Mouse (Mus musculus): ENCODE data around the gene Gm128. TPM values are rescaled to one million over a fixed set of nuclear protein-coding genes. Genes with fewer than 3 reads are reported as not detected.

Gm128 gene
- total RNA-seq (2022): under 1 TPM; 0.24 to 0.67 (median 0.41) TPM

DNA sequence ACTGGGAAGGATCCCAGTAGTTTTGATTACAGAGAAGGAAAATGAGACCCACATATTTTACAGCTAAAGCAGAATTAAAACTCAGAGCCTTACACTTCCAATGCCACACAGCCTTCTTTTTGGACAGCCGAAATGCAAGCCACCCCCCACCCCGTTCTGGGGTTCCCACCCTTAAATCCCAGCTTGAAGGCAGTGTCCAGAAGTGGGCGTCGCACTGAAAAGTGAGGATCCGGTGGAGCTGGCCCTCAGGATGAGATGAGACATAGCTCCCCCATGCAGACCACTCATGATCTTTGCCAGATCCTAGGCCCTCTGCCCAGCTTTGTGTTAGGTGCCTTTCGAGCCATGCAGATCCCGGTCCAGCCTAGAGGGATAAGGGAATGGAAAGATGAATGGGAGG is at the start of gene Gm128:
Gene Gm128 (minus strand): TSS at position 101 of the 400 bp plus-strand sequence.
- no peak for DNase-seq (ENCODE audit: low spot score in 2 of 2)

DNA sequence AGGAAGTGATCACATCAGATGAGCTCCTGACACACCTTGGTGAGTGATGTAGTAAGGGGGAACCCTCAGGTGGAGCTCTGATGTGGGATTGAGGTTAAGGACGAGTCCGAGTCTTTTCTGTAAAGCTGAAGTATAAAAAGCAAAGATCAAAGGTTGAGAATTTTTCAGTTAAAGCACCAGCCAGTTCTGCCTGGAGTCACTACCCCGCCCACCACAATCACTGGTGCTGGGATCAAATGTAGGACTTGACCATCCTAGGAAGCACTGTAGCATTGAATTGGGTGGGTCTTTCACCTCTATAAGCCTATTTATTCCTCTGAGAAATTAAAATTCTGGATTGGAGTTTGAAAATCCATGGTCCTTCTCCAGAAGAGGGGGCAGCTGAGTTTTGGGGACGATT is 49.6 kb upstream of the Gm128 start:
- DNase-seq (ENCODE audit: low spot score in 2 of 2): no peak

DNA sequence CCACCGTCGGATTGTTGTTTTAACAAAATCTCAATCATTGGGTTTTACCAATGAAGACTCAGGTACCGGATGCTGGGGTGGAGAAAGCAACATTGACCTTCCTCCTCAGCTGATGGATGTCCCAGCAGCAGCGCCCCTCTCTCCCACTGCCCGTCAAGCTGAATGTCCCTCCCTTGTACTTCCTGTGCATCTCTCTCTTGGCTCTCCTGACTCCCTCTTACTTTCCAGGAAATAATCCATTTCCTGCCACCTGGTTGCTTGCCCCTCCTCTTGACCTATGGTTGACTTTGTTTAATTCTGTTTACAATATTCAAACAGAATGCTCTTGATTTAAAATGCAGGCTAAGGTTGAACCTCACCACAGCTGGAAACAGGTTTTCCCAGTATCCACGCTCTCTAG is 48.8 kb upstream of the Gm128 start:
- DNase-seq (ENCODE audit: low spot score in 2 of 2): no peak

DNA sequence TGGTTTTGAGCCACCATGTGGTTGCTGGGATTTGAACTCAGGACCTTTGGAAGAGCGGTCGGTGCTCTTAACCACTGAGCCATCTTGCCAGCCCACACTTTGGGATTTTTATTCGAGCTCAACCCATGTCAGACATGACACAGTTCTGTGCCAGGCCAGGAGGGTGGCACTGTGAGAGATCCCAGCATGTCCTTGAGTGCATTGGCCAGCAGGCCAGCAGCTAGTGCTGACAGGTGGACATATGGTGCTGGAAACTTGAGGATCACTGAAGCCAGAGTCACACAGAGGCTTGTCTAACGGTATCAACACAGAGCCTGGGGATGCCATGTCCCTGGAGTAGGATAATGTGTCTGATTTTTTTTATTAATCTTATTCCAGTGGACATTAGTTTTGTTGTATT is 48.0 kb upstream of the Gm128 start:
- no peak for DNase-seq (ENCODE audit: low spot score in 2 of 2)

DNA sequence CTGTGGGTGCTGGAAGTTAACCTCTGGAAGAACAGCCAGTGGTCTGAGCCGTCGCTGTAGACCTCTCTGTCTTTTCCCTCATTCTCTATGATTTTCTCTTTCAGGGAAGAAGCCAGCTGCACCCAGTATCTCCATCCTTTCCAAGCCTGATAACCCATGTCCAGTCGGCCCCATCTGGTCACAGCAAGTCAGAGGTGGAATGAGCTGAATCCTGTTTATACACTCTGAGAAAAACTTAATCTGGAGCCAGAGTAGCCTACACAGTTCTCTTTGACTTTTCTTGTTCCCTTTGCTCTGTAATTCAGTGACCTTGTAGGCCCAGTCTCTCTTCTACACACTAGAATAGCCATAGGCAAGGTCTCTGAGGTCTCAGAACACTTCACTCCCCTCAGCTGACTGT is 46.1 kb upstream of the Gm128 start:
- DNase-seq (ENCODE audit: low spot score in 2 of 2): no peak

DNA sequence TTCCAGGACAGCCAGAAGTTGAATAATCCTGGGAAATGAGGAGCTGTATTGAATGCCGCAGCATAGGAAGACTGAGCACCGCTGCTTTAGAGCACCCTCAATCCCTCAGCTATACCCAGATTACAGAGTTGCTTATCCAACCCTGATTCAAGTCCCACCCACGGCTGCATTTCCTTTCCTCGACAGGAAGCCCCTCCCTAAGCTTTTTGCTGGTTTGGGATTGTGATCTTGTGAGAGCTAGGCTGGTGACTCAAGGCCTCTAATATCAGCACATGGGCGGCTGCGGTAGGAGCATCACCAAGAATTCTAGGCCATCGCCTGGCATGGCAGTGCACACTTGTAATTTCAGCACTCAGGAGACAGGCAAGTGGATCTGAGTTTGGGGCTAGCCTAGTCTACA is 45.1 kb upstream of the Gm128 start:
- no peak for DNase-seq (ENCODE audit: low spot score in 2 of 2)

DNA sequence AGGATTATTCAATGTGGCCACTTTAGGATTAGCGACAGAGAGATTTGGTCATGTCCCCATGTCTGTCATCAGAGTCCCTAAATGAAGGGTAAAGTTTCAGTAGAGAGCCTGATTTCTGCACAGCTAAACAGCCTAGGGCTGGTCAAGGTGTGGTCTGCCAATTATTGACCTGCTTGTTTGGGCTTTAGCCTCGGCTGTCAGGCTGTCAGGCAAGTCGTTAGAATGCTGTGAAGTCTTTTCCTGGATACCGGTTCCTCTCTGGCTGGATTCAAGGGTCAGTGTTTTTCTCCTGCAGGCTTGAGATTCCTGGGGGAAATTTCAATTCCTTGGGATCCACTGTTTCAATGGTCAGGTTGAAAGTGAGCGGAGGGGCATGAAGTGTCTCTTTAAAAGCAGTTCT is 44.6 kb upstream of the Gm128 start:
- no peak for DNase-seq (ENCODE audit: low spot score in 2 of 2)

DNA sequence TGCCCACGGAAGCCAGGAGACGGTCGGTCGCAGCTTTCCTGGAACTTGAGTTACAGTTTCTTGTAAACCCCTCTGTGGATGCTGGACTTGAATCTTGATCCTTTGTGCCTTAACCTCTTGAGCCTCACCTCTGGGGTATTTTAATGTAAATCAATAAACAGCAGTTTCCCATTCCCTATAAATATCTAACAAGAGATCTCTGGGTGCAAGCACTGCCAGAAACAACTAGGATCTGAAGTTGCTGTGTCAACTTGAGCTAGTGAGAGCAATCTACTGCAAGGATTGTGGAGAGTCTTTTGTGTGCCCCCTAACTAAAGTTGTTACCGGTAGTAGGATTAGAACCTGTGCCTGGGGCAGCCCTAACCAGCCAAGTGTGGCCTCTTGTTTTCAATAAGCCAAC is 44.0 kb upstream of the Gm128 start:
- DNase-seq (ENCODE audit: low spot score in 2 of 2): no peak

DNA sequence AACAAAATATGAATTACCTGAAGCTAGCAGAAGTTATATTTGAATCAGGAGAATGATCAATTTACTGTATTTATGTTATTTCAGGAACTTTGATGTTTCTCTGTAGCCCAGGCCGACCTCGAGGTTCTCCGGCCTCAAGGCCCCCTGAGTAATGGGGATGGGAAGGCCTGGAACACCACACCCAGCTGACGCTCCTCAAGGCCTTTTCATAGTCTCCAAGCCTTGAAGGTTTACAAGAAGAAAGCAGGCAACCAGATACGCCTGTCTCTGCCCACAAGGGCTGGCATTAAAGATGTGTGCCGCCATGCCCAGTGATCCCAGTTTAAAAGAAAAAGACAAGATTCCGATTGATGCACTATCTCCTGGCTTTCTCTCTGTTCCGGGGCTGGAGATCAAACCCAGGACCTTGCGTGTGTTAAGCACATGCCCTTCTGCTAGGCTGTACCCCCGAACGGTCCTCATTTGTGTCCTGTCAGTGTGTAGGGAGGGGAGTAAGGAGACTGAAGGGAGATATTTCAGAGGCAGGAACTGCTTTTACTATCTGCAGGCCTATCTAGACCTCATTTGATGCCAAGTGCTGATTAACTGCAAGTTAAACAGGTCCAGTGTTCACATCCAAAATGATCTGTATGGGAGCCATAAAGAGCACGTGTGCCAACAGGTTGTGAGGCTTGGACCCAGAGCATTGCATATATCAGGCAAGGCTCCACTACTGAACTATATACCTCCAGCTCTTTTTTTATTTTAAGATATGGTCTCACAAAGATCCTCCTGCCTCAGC is 43.3 kb upstream of the Gm128 start:
- DNase-seq (ENCODE audit: low spot score in 2 of 2): no peak

DNA sequence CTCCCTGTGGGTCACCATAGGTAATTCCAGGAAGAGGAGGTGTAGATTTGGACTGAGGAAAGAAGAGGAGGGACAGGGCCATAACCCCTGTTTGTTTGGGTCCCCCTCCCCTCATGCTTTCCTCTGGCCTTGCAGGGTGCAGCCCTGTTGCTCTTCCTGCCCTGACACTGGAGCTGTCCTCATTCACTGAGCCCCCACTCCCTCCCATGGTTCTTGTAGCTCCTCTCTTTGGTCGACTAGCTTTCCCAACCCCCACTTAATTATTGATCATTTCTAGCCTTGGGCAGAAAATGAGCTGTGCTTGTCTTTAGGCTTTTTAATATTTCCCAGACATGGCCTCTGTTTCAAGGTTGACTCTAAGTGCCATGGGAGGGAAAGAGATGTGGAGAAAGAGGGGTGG is 42.7 kb upstream of the Gm128 start:
- no peak for DNase-seq (ENCODE audit: low spot score in 2 of 2)

DNA sequence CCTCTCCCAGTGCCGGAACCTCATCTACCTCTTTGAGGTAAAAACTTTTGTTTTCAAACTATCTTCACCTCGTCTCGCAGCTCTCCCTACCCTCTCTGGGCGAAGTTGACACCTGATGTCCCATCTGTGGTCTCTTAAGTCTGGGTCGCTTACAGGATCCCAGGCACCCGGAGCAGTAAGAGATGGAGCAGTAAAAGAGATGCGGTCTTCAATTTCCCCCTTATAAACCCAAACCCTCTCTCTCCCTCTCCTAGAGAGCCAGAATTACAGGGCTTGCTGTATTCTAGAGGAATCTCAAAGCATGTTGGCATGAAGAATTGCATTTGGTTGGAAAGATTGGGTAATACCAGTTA is 42.2 kb upstream of the Gm128 start:
- DNase-seq (ENCODE audit: low spot score in 2 of 2): no peak

DNA sequence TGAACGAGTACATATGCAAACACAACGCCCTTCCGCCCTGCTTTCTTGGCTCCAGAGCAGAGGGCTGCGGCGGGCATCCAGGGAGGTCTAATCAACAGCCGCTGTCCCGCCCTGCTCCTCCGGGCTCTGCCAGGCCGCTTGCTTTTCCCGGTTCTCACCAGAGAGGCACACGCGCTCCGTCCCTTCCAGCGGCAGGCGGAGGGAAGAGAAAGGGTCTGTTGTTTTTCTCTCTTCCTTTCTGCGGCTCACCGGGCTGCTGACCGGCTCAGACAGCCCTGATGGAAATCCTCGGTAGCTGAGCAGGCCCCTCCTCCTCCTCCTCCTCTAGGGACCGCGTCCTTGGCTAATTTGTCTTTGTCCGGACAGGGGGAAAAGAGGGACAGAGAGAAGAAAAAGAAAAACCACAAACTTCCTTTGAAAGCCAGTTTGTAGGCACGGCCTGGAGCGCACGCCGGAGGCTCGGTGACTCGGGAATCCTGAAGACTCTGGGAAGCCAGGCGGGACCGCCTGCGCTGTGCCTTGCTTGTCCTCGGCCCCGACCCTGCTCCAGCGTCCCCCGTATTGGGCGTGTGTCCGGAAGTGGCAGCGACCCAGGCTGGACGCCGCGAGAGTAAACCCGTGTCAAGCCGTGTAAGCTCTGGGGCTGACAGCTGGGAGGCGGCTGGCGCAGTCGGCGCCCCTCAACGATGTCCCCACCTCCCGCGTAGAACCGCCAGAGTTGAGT is 41.6 kb upstream of the Gm128 start:
- peak; percentile 62 to 63 for DNase-seq (ENCODE audit: low spot score in 2 of 2)

DNA sequence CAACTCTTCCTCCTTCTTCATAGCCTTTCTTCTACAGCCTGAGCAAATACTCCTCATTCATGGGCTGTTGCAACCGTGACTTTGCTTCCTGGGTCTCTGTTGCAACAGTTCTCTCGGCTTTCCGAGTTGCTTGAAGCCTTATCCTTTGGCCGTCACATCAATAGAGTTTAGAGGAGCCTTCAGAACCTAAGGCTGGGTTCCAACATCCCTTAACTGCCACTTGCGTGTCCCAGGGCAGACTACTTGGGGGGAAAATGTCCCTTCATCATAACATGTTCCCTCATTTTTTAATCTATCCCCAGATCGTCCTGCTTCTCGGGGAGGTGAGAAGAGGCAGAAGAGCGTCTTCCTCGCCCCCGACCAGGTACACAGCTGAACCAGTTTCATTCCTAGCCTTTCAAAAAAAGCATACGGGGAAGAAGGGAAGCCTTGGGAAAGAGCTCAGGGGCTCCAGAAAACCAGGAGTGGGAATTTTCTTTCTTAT is 41.0 kb upstream of the Gm128 start:
- DNase-seq (ENCODE audit: low spot score in 2 of 2): no peak

DNA sequence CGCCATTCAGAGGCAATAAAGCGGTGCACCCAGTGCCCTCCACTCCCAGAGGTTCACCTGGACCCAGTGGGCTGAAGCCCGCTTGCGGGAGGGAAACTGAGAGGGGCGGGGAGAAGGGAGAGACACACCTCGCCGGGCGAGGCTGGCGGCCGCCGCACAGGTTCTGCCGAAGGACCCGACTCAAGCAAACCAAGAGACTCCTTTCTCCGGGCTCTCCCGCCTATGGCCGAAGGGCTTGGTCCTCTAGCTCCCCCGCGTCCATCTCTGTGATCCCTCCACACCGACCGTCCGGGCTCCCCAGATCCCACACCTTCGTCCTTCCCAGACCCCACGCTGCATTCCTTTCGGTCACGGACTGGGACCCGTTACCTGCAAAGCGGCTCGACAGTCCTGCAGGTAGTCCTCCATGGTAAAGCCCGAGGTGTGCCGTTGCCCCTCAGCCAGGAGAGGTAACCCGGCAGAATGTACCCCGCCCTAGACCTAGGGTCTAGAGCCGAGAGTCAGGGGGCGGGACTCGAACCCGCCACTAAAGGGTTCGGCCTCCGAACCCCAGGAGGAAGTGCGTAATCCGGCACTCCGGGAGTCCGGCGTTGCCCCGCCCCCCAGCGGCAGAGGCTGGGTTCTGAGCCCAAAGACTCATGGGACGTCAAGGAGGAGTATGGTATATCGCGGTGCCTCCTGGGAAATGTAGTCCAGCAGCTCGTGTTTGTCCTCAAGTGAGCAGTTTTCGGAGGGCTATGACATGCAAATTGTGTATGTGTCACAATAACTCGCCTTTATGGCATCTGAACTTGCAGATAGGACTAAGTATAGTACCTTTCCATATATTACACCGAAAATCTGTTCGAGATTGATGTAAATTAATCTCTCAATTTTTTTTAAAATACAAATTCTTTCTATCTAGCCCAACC is 40.1 kb upstream of the Gm128 start, which contains the start of the genes Mindy1 and Prune1:
Gene Mindy1 (plus strand): TSS at position 130 of the 911 bp plus-strand sequence.
Gene Prune1 (minus strand): TSS at position 861 of the 911 bp plus-strand sequence.
- DNase-seq (ENCODE audit: low spot score in 2 of 2): peak; percentile 98

DNA sequence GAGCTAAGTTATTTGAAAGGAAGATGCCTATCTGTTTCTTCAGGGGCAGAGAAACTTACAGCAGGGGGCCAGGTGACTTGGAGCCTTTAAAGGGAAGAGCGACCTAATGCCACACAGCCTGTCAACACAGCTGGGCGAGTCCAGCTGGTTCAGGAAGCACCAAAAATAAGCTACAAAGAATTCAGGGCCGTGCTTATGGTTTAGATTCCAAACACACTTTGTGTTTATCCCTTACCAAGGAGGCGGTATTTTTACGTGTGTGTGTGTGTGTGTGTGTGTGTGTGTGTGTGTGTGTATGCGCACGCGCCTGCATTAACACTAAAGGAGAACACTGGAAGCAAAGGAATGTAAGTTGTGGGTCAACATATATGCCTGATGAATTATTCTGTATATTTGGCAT is 39.3 kb upstream of the Gm128 start:
- DNase-seq (ENCODE audit: low spot score in 2 of 2): no peak

DNA sequence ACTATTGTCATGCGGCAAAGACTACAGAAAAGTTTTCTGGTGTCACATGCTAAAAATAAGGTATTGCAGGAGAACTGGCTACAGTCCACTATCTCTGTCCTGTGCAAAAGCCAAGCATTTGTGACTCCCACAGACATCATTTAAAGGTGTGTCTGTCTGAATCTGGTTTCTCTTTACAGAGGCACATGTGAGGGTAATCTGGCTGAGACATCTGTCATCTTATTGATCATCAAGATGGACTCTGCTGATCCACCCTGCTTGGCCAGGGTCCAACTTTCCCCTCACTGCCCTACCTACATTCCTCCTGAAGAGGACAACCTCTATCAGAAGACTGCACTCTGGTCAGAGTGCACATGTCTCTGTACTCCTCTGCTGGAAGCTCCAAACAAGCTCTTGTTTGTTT is 35.8 kb upstream of the Gm128 start:
- no peak for DNase-seq (ENCODE audit: low spot score in 2 of 2)

DNA sequence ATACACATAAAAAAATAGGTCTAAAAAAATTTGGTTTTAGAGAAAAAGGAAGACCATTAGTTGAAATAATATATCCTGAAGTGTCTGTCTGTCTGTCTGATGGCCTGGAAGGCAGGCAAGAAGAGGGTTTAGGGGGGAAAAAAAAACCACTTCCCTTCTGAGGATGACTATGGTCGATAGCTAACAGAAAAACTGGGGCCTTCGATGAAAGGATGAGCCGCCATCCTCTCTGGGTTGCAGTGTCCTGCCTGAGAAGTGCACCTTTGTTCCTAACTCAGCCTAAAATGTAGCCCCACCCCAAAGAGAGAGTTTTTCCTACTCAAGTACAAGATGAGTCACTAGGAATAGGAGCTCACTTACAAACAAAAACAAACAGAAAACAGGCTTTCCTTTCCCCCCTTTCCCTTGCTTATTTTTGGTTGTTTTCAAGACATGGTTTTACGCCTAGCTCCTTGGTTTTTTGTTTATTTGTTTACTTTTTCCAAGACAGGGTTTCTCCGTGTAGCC is 35.1 kb upstream of the Gm128 start:
- no peak for DNase-seq (ENCODE audit: low spot score in 2 of 2)

DNA sequence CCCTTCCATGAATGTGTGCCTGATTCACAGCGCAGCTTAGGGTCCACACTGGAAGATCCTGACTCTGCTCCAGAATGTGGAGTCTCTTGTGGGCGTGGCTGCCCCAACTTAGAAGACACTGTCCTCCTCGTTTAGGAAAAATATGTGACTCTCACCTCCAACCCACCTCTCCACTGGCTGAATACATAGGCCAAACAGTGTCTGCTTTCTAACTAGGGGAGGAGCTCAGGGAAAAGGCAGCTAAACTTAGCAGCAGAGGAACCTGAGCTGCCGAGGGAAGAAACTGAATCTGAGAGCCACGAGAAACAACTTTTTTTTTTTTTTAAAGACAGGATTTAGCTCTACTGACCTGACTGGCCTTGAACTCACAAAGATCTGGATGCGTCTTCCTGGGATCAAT is 33.8 kb upstream of the Gm128 start:
- no peak for DNase-seq (ENCODE audit: low spot score in 2 of 2)

DNA sequence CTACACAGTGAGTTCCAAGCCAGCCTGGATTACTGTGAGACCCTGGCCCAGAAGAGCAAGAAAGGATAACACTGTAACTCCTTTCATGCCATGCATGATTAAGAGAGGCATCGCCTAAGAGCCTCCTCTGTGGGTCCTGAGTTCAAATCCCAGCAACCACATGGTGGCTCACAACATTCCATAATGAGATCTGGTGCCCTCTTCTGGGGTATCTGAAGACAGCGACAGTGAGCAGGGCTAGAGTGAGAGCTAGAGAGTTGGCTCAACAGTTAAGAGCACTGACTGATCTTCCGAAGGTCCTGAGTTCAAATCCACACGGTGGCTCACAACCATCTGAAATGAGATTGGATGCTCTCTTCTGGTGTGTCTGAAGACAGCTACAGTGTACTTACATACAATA is 33.1 kb upstream of the Gm128 start:
- no peak for DNase-seq (ENCODE audit: low spot score in 2 of 2)

DNA sequence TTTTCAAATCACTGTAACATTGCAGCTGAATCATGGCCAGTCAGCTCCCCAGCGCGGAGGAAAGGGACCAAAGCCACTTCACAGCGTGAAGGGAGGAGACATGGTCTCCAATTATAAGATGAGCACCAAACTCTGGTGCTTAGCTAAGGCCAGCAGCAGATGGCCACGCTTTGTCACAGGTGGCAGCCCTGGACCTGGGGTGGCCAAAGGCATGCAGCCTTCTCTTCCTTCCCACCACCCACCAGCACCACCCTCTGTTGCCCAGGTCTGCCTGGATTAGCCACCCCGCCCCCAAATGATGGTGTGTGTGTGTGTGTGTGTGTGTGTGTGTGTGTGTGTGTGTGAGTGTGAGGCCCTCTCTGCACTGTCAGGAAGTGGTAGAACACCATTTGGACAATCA is 32.1 kb upstream of the Gm128 start:
- DNase-seq (ENCODE audit: low spot score in 2 of 2): no peak

DNA sequence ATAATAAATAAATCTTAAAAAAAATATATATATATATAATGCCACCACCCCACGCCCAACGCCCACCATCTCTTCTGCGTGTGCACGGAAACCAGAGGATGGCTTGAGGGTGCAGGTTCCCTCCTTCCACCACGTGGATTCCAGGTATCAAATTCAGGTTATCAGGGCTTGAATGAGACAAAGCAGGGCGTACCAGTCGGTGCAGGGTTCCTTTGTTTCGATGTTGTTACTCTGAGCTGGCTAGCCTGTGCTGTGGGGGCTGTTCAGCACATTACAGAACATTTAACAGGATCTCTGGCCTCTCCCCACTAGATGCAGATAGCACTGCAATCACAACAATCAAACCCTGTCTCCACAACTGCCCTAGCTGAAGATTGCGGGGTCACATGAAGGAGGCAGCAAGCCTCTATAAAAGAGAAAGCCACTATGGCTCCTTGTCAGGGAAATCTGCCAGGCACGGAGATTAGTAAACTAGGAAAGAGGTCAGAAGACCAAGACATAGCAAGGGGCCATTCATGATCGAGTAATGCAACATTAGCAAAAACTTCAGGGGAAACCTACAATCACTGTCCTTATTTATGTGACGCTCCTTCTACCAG is 29.5 kb upstream of the Gm128 start:
- no peak for DNase-seq (ENCODE audit: low spot score in 2 of 2)
